Mouse (Mus musculus) kidney, embryonic 14.5 days (tissue): ENCODE results near the gene Slc38a10. TPM values are rescaled to one million over a fixed set of nuclear protein-coding genes. Genes with fewer than 3 reads are reported as not detected.

Experiments
- ATAC-seq: fragments of 200-750 bp; cut with Nextera tagmentation; 2 replicates; pipeline ENCODE4 v1.8.0; 2017; ENCODE audit warnings: moderate number of reproducible peaks, mild to moderate bottlenecking, moderate TSS enrichment, moderate library complexity; ENCODE audit not compliant: low FRiP score, low TSS enrichment
- H3K27ac ChIP-seq: fragments of 300-500 bp; sonication (generic); 2 replicates; pipeline ENCODE4 v1.5.1; 2014; ENCODE audit warnings: low read depth, mild to moderate bottlenecking, low read length, moderate library complexity, mixed read lengths
- H3K27me3 ChIP-seq: fragments of 300-500 bp; sonication (generic); 2 replicates; pipeline ENCODE4 v1.6.1; 2014; ENCODE audit warnings: mild to moderate bottlenecking, low read length; ENCODE audit not compliant: control insufficient read depth, insufficient read depth
- H3K36me3 ChIP-seq: fragments of 300-500 bp; sonication (generic); 2 replicates; pipeline ENCODE4 v1.6.1; 2014; ENCODE audit warnings: low read length, mixed read lengths; ENCODE audit not compliant: control insufficient read depth, insufficient read depth
- H3K4me1 ChIP-seq: fragments of 300-500 bp; sonication (generic); 2 replicates; pipeline ENCODE4 v1.6.1; 2014; ENCODE audit warnings: low read length, mixed read lengths; ENCODE audit not compliant: control insufficient read depth, insufficient read depth
- H3K4me2 ChIP-seq: fragments of 300-500 bp; sonication (generic); replicated peaks from 2 replicates; pipeline ENCODE4 v1.6.1; 2014; ENCODE audit warnings: low read depth, mild to moderate bottlenecking, low read length
- H3K4me3 ChIP-seq: fragments of 300-500 bp; sonication (generic); 2 replicates; pipeline ENCODE4 v1.5.1; 2014; ENCODE audit warnings: mild to moderate bottlenecking, low read length
- H3K9ac ChIP-seq: fragments of 300-500 bp; sonication (generic); 2 replicates; pipeline ENCODE4 v1.6.1; 2014; ENCODE audit warnings: low read depth, mild to moderate bottlenecking, low read length, moderate library complexity
- H3K9me3 ChIP-seq: fragments of 300-500 bp; sonication (generic); 2 replicates; pipeline ENCODE4 v1.6.1; 2016; ENCODE audit warnings: low read length; ENCODE audit not compliant: control insufficient read depth
- WGBS: fragments of 180-500 bp; shearing (Covaris S2); extraction: QIAGEN DNeasy Blood & Tissue Kit; methylation state at CpG from one replicate; pipeline ENCODE4 v1.1.7; 2014; 5-methylcytosine and 5-hydroxymethylcytosine counted together
- polyA plus RNA-seq: library from polyadenylated mRNA; unstranded; fragments of >200 nt; fragmentation: Nextera tagmentation; extraction: Ambion mirVana; gene quantifications from 2 replicates; pipeline ENCODE4 v1.2.1, GENCODE M21; 2014

Gene Slc38a10
- polyA plus RNA-seq, 1 experiment from 2014 or later: 81.2 TPM

GRCm38 (mm10) chr11:120117626-120118025 is 33.5 kb downstream of the Slc38a10 start:
- H3K27me3 ChIP-seq: no peaks in the 10 kb centered on the region
- H3K9me3 ChIP-seq: no peaks in the 10 kb centered on the region
- no peak overlapping the region for H3K27ac ChIP-seq
- H3K4me3 ChIP-seq: no peak overlapping the region
- WGBS: 75% methylated on average over 2 of the region's 2 CpGs
- no peaks in the 10 kb centered on the region for H3K4me1 ChIP-seq
- peaks cover 28% of the 10 kb centered on the region; the same call in 1 of the 2 replicates for H3K36me3 ChIP-seq
- ATAC-seq: no peak
- H3K9ac ChIP-seq: no peak overlapping the region
- no peak overlapping the region for H3K4me2 ChIP-seq

GRCm38 (mm10) chr11:120114488-120115215 is 36.5 kb downstream of the Slc38a10 start:
- peaks cover 45% of the 10 kb centered on the region for H3K36me3 ChIP-seq
- ATAC-seq: no peak
- no peak overlapping the region for H3K4me3 ChIP-seq
- H3K27me3 ChIP-seq: no peaks in the 10 kb centered on the region
- no peaks in the 10 kb centered on the region for H3K9me3 ChIP-seq
- no peak overlapping the region for H3K9ac ChIP-seq
- no peak overlapping the region for H3K27ac ChIP-seq
- H3K4me1 ChIP-seq: no peaks in the 10 kb centered on the region
- H3K4me2 ChIP-seq: no peak overlapping the region
- WGBS: 88% methylated on average over 21 of the region's 21 CpGs

GRCm38 (mm10) chr11:120112136-120112535 is 39.0 kb downstream of the Slc38a10 start:
- H3K9ac ChIP-seq: no peak overlapping the region
- H3K27me3 ChIP-seq: no peaks in the 10 kb centered on the region
- H3K4me2 ChIP-seq: no peak overlapping the region
- 92% methylated on average over 4 of the region's 4 CpGs for WGBS
- no peak for ATAC-seq
- peaks cover 42% of the 10 kb centered on the region for H3K36me3 ChIP-seq
- no peaks in the 10 kb centered on the region for H3K4me1 ChIP-seq
- no peak overlapping the region for H3K4me3 ChIP-seq
- no peaks in the 10 kb centered on the region for H3K9me3 ChIP-seq
- H3K27ac ChIP-seq: no peak overlapping the region

GRCm38 (mm10) chr11:120111033-120111432 is 40.1 kb downstream of the Slc38a10 start:
- Histone ChIP-seq H3K9ac (no peak overlapping the region), H3K36me3 (peaks cover 42% of the 10 kb centered on the region), H3K4me2 (no peak overlapping the region), H3K27me3 (no peaks in the 10 kb centered on the region), H3K9me3 (no peaks in the 10 kb centered on the region), H3K4me1 (no peaks in the 10 kb centered on the region), H3K27ac (no peak overlapping the region), H3K4me3 (no peak overlapping the region)
- 4% methylated on average over 2 of the region's 2 CpGs for WGBS
- ATAC-seq: no peak

- ATAC-seq: no peak; the same call in 1 of the 2 replicates
- WGBS: 67% methylated on average over 7 of the region's 7 CpGs
- Histone ChIP-seq H3K27me3 (no peaks in the 10 kb centered on the region), H3K9me3 (no peaks in the 10 kb centered on the region), H3K27ac (no peak overlapping the region), H3K4me3 (no peak overlapping the region), H3K9ac (no peak overlapping the region), H3K4me1 (no peaks in the 10 kb centered on the region), H3K4me2 (no peak overlapping the region), H3K36me3 (peaks cover 47% of the 10 kb centered on the region)
These were observed 40.6 kb downstream of the Slc38a10 start for GRCm38 (mm10) chr11:120110554-120110953.

GRCm38 (mm10) chr11:120109558-120110210 is 41.5 kb downstream of the Slc38a10 start:
- Histone ChIP-seq H3K4me3 (no peak overlapping the region), H3K27me3 (no peaks in the 10 kb centered on the region), H3K9me3 (no peaks in the 10 kb centered on the region), H3K4me2 (no peak overlapping the region), H3K9ac (no peak overlapping the region), H3K36me3 (peaks cover 49% of the 10 kb centered on the region), H3K4me1 (no peaks in the 10 kb centered on the region), H3K27ac (no peak overlapping the region)
- 72% methylated on average over 14 of the region's 14 CpGs for WGBS
- no peak; the same call in 1 of the 2 replicates for ATAC-seq

GRCm38 (mm10) chr11:120107796-120108195 is 43.4 kb downstream of the Slc38a10 start:
- WGBS: 72% methylated on average over 9 of the region's 9 CpGs
- H3K27ac ChIP-seq: no peak overlapping the region
- no peaks in the 10 kb centered on the region for H3K27me3 ChIP-seq
- ATAC-seq: no peak
- H3K9me3 ChIP-seq: no peaks in the 10 kb centered on the region
- no peaks in the 10 kb centered on the region for H3K4me1 ChIP-seq
- no peak overlapping the region for H3K4me2 ChIP-seq
- H3K4me3 ChIP-seq: no peak overlapping the region
- peaks cover 57% of the 10 kb centered on the region for H3K36me3 ChIP-seq
- no peak overlapping the region; the same call in 1 of the 2 replicates for H3K9ac ChIP-seq

- 86% methylated on average over 2 of the region's 2 CpGs for WGBS
These were observed 44.1 kb downstream of the Slc38a10 start for GRCm38 (mm10) chr11:120107026-120107425.

GRCm38 (mm10) chr11:120103431-120103997 is 47.6 kb downstream of the Slc38a10 start:
- Histone ChIP-seq H3K4me2 (no peak overlapping the region), H3K36me3 (peaks cover 40% of the 10 kb centered on the region), H3K9ac (no peak overlapping the region), H3K4me3 (no peak overlapping the region), H3K4me1 (peaks cover 8% of the 10 kb centered on the region; the same call in 1 of the 2 replicates), H3K9me3 (no peaks in the 10 kb centered on the region), H3K27ac (no peak overlapping the region), H3K27me3 (no peaks in the 10 kb centered on the region)
- no peak for ATAC-seq
- WGBS: 88% methylated on average over 3 of the region's 3 CpGs

More at GRCm38 (mm10) chr11:120107026-120107425, 44.1 kb downstream of the Slc38a10 start:
- no peak overlapping the region for H3K27ac ChIP-seq
- H3K36me3 ChIP-seq: peaks cover 52% of the 10 kb centered on the region
- no peak overlapping the region for H3K4me2 ChIP-seq
- no peak overlapping the region for H3K4me3 ChIP-seq
- H3K4me1 ChIP-seq: no peaks in the 10 kb centered on the region
- no peak for ATAC-seq
- H3K9me3 ChIP-seq: no peaks in the 10 kb centered on the region
- no peaks in the 10 kb centered on the region for H3K27me3 ChIP-seq
- no peak overlapping the region for H3K9ac ChIP-seq
